Mouse (Mus musculus) testis, adult 10 weeks (tissue): ENCODE data around the gene Dennd2c. TPM values are rescaled to one million over a fixed set of nuclear protein-coding genes. Genes with fewer than 3 reads are reported as not detected.

Source experiments
- polyA plus RNA-seq: library from polyadenylated mRNA; stranded (reverse); fragments of 350-450 nt; fragmentation: Illumina TruSeq; extraction: RNeasy Lipid Tissue Mini Kit (QIAGEN cat#74804); gene quantifications from one replicate; pipeline ENCODE4 v1.2.3, GENCODE M21; 2014; ENCODE audit warnings: low read depth, low replicate concordance

The Dennd2c gene
- polyA plus RNA-seq: 3.5 TPM

DNA sequence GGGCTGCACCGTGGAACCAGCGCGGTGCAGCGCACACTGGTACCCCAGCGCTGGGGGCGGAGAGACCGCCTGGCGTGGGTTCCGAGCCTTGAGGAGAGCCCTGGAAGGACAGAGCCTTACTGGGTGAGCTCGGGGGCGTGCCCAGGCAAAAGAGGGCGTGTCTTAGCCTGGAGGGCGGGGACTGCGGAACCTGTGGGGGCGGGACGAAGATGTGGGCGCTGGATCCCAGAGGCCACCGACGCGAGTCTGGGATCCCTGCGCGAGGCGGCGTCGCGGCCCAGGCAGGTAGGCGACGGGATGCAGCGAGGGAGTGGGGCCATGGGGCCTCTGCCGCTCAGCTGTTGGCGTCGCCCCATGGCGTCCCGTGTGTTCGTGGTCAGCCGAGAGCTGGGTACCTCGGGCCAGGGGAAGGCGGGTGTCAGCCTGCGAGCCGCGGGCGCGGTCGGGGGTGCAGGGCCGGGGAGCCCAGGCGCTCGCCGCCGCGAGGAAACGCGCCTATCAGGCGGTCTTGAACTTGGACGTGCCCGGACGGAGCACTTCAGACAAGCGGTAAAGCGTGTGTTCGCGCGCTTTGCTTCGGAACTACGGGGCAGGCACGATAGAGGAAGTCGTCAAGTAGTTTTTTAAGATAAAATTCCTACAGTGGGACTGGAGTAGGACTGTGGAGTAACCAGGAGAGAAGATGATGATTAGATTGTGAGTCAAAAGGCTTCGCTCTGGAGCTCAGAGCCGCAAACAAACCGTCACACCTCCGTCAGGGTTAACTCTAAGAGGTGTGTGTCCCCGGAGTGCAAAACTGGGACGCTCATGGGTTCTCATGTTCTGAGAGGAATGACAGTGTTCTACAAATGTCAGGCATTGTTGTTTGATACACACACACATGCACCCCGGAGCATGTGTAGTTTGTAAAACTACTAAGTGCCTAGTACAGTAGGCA is at the start of gene Dennd2c:
TSS of gene Dennd2c (plus strand) at position 151 of the 937 bp plus-strand sequence.

GRCm38 (mm10) chr3:103058207-103059157 is 43.9 kb upstream of the Dennd2c start, which contains the start of gene Nras:
Nras (plus strand) TSS chr3:103058285.

DNA sequence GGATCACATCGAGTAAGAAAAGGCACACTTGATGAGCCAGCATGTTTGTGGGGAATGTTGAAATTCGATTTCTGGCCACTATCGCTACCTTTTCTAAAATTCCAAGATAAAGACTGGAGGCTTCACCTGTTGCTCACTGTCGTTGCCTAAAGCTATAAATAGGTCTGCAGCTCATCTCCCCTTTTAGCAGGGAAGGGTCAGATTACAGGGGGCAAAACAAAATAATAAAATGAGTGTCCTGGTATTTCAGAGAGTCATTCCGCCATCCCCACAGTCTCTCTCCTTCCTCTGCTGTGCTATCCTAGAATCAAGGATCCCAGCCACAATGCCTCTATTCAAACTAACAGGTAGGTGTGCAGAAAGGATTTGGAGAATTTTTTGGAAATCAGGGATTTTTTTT is 28.6 kb upstream of the Dennd2c start, which contains the start of gene Ampd1:
TSS of gene Ampd1 (plus strand) at position 244 of the 400 bp plus-strand sequence.

DNA sequence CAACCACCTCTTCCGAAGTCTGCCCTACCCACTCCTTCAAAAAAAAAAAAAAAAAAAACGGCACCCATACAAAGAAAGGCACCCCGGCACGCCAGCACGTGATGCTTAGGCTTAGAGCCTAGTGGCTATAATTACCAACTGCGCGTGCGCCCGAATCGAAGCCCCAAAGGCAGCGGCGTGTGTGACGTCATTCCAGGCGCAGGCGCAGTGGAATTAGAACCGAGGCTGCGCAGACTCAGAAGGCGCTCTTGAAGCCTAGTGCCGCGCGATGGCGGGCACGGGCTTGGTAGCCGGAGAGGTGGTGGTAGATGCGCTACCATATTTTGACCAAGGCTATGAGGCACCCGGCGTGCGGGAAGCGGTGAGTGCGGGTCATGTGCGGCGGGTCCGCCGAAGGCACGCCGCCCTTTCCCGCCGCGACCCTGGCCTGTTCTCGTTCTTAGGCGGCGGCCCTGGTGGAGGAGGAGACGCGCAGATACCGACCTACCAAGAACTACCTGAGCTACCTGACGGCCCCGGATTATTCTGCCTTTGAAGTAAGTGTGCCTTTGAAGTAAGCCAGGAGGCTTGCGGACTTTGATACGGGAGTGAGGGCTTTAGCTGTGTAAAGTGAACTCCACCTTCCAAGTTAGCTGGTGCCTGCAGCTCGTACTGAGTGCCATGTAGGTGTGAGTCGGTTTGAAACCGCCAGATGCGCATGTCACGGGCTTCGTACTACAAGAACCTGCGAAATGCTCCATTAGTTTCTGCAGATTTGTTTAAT is 69.3 kb downstream of the Dennd2c start, which contains the start of gene Bcas2:
TSS of gene Bcas2 (plus strand) at position 151 of the 763 bp plus-strand sequence.

Other genes with a start within 250 kb of the Dennd2c start
- 668 TPM for gene Sycp1, start 166.5 kb upstream of the Dennd2c start, polyA plus RNA-seq
- gene Nr1h5, start 138.5 kb upstream of the Dennd2c start, polyA plus RNA-seq: 2.6 TPM
- 27.5 TPM for gene Sike1, start 106.9 kb upstream of the Dennd2c start, polyA plus RNA-seq
- 1,316 TPM for gene Csde1, start 82.2 kb upstream of the Dennd2c start, polyA plus RNA-seq
- gene Nras, start 44.3 kb upstream of the Dennd2c start, polyA plus RNA-seq: 126 TPM
- 1.5 TPM for gene Ampd1, start 28.6 kb upstream of the Dennd2c start, polyA plus RNA-seq
- 258 TPM for gene Bcas2, start 69.1 kb downstream of the Dennd2c start, polyA plus RNA-seq
- gene Trim33, start 176.7 kb downstream of the Dennd2c start, polyA plus RNA-seq: 106 TPM